18 mouse cellular contexts compared by ENCODE assay signal in the genomic region with DNA sequence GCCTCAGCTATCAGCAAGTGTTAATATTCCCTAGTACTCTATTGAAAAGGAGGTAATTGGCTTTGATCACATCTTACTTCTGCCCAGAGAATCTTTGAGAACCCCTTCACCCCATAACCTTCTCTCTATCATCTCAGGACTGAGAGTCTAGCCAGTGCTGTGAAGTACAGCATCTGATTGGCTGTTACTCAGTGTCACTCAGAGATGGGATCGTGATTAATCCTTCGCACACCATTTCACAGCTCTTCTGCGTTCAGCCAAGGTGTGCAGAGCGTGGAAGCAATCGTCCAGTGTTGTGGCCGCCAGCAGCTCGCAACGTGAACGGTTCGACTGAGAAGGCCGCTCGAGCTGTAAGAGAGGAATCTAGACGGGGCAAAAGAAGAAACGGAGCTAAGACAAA.
DNase-seq lines count a peak whose midpoint lies in the region; ATAC-seq and TF ChIP-seq lines count a peak whose summit lies in the region.
"Had no signal": no experiment of that assay in that cellular context is flagged by ENCODE, and none has a peak within 500 bp of the region (broad histone marks: within the 10 kb centered on the region; RNA-seq: fewer than 3 reads in every experiment).

No protein-coding gene starts in this region.

- no peak for ATAC-seq in heart, embryonic 12.5 days (ENCODE audit: insufficient number of reproducible peaks, low FRiP score)
- ATAC-seq in lung, embryonic 14.5 days (ENCODE audit: insufficient read depth), result no peak
- 0 out of 2 replicates have a peak, but pooled peaks have one; percentile 29 for ATAC-seq in limb, embryonic 11.5 days (ENCODE audit: insufficient number of reproducible peaks, low FRiP score, low TSS enrichment, low read depth)
- ATAC-seq in CD4-positive, CD25-positive, alpha-beta regulatory T cell, adult 4 months, result no peak
- ATAC-seq: activated CD4-positive, CD25-positive, alpha-beta regulatory T cell, adult 4 months; intestine, embryonic 16.5 days had no signal

- no peak overlapping the region for H3K9ac ChIP-seq in heart, embryonic 12.5 days
- no peak overlapping the region for H3K9ac ChIP-seq in lung, embryonic 14.5 days
- H3K9ac ChIP-seq in limb, embryonic 11.5 days (ENCODE audit: low read length), result no peak overlapping the region
- H3K9ac ChIP-seq: liver, embryonic 15.5 days; neural tube, embryonic 13.5 days had no signal

- TF ChIP-seq CTCF in lung, embryonic 14.5 days (IDR thresholded peaks at IDR 0.05; ENCODE audit: low read depth), result no peak
- no peak for TF ChIP-seq CTCF in small intestine, adult 2 months (IDR thresholded peaks at IDR 0.05; ENCODE audit: extremely low read depth, insufficient read length, insufficient replicate concordance, low read depth, low read length)

- H3K27ac ChIP-seq in heart, embryonic 12.5 days (ENCODE audit: poor library complexity, severe bottlenecking), result no peak overlapping the region
- H3K27ac ChIP-seq in lung, embryonic 14.5 days (ENCODE audit: low read depth), result no peak overlapping the region
- H3K27ac ChIP-seq in limb, embryonic 11.5 days (replicated peaks; ENCODE audit: low read depth, low read length), result no peak overlapping the region
- H3K27ac ChIP-seq in small intestine, adult 2 months (ENCODE audit: insufficient read depth, low read depth, low read length), result no peak overlapping the region
- H3K27ac ChIP-seq: liver, embryonic 15.5 days; neural tube, embryonic 13.5 days had no signal

- H3K4me1 ChIP-seq in heart, embryonic 12.5 days (replicated peaks), result peaks cover 10% of the 10 kb centered on the region; the same call in 1 of the 2 replicates
- H3K4me1 ChIP-seq in lung, embryonic 14.5 days (ENCODE audit: insufficient read depth), result no peaks in the 10 kb centered on the region
- peaks cover 5% of the 10 kb centered on the region; the same call in 1 of the 2 replicates for H3K4me1 ChIP-seq in limb, embryonic 11.5 days (ENCODE audit: control insufficient read depth, insufficient read depth, low read length)
- peaks cover 6% of the 10 kb centered on the region for H3K4me1 ChIP-seq in small intestine, adult 2 months (ENCODE audit: control insufficient read depth, insufficient read depth, insufficient read length, low read length)
- H3K4me1 ChIP-seq: liver, embryonic 15.5 days had no signal

- H3K4me2 ChIP-seq in heart, embryonic 12.5 days, result 0 out of 2 replicates have a peak overlapping the region, but pooled peaks have one; percentile 28
- 0 out of 2 replicates have a peak overlapping the region, but pooled peaks have one; percentile 7 for H3K4me2 ChIP-seq in lung, embryonic 14.5 days
- H3K4me2 ChIP-seq in limb, embryonic 11.5 days (ENCODE audit: low read depth, severe bottlenecking), result peak overlapping the region; percentile 16; the same call in 1 of the 2 replicates
- H3K4me2 ChIP-seq: heart, embryonic 11.5 days; liver, embryonic 15.5 days; neural tube, embryonic 13.5 days had no signal

- no peak for TF ChIP-seq POLR2A in small intestine, adult 2 months (IDR thresholded peaks at IDR 0.05; ENCODE audit: low read depth, low read length)

- peaks cover 7% of the 10 kb centered on the region; the same call in 1 of the 2 replicates for H3K9me3 ChIP-seq in heart, embryonic 12.5 days (replicated peaks)
- no peaks in the 10 kb centered on the region for H3K9me3 ChIP-seq in lung, embryonic 14.5 days (ENCODE audit: low read depth, low read length)
- no peaks in the 10 kb centered on the region for H3K9me3 ChIP-seq in limb, embryonic 11.5 days (ENCODE audit: control insufficient read depth, low read length)
- H3K9me3 ChIP-seq: liver, embryonic 15.5 days; neural tube, embryonic 13.5 days had no signal

- no peak for DNase-seq in heart, adult 18-20 months
- DNase-seq in lung, embryonic 14.5 days, result no peak
- no peak for DNase-seq in lung, postnatal 4 days
- DNase-seq in limb, embryonic 11.5 days (ENCODE audit: low spot score), result no peak
- no peak for DNase-seq in right cerebral cortex, postnatal 25 days
- DNase-seq: adrenal gland, postnatal 36 days; cerebellum, postnatal 14 days; gastrocnemius, postnatal 25 days; left cerebral cortex, postnatal 4 days; thymus, postnatal 25 days had no signal

- WGBS in heart, embryonic 12.5 days, result 42% methylated on average over 14 of the region's 14 CpGs
- WGBS in lung, embryonic 14.5 days, result 34% methylated on average over 13 of the region's 14 CpGs
- WGBS in limb, embryonic 11.5 days, result 36% methylated on average over 13 of the region's 14 CpGs
- WGBS in small intestine, adult 2 months, result 25% methylated on average over 14 of the region's 14 CpGs

- no peak overlapping the region for H3K4me3 ChIP-seq in heart, embryonic 12.5 days
- H3K4me3 ChIP-seq in lung, embryonic 14.5 days (ENCODE audit: low read depth, low read length), result no peak overlapping the region
- no peak overlapping the region for H3K4me3 ChIP-seq in limb, embryonic 11.5 days (ENCODE audit: low read depth, low read length)
- H3K4me3 ChIP-seq in small intestine, adult 2 months (ENCODE audit: low read depth, low read length), result peak overlapping the region; percentile 22
- H3K4me3 ChIP-seq: liver, embryonic 15.5 days; neural tube, embryonic 13.5 days had no signal

- 0 out of 2 replicates have a peak, but pooled peaks cover 9% of the 10 kb centered on the region for H3K27me3 ChIP-seq in heart, embryonic 12.5 days (replicated peaks)
- no peaks in the 10 kb centered on the region for H3K27me3 ChIP-seq in lung, embryonic 14.5 days (ENCODE audit: insufficient read depth, low read length)
- no peaks in the 10 kb centered on the region for H3K27me3 ChIP-seq in limb, embryonic 11.5 days (ENCODE audit: control insufficient read depth, insufficient read depth, low read length)
- H3K27me3 ChIP-seq in small intestine, adult 2 months (ENCODE audit: control insufficient read depth, insufficient read depth, low read length), result no peaks in the 10 kb centered on the region
- H3K27me3 ChIP-seq: liver, embryonic 15.5 days had no signal

- no peaks in the 10 kb centered on the region for H3K36me3 ChIP-seq in heart, embryonic 12.5 days
- no peaks in the 10 kb centered on the region for H3K36me3 ChIP-seq in lung, embryonic 14.5 days (ENCODE audit: insufficient read depth)
- H3K36me3 ChIP-seq in limb, embryonic 11.5 days (ENCODE audit: control insufficient read depth, insufficient read depth, low read length), result no peaks in the 10 kb centered on the region
- no peaks in the 10 kb centered on the region for H3K36me3 ChIP-seq in small intestine, adult 2 months (ENCODE audit: control insufficient read depth, insufficient read depth, low read length)
- H3K36me3 ChIP-seq: liver, embryonic 15.5 days; neural tube, embryonic 13.5 days had no signal
